11 mouse cellular contexts compared by ENCODE assay signal in genomic region chr1:162281981-162282381, GRCm38 (mm10).
DNase-seq lines count a peak whose midpoint lies in the region; ATAC-seq and TF ChIP-seq lines count a peak whose summit lies in the region.
"Had no signal": no experiment of that assay in that cellular context is flagged by ENCODE, and none has a peak within 500 bp of the region (broad histone marks: within the 10 kb centered on the region; RNA-seq: fewer than 3 reads in every experiment).

No protein-coding gene starts in this region.

- no peak overlapping the region for H3K9ac ChIP-seq in hindbrain, embryonic 11.5 days (ENCODE audit: low read depth, low read length)
- H3K9ac ChIP-seq in hindbrain, postnatal 0 days (replicated peaks; ENCODE audit: low read length) = no peak overlapping the region
- H3K9ac ChIP-seq: forebrain, embryonic 12.5 days; stomach, embryonic 15.5 days had no signal

- WGBS in hindbrain, embryonic 11.5 days = 19% methylated on average over 7 of the region's 7 CpGs
- 28% methylated on average over 7 of the region's 7 CpGs for WGBS in hindbrain, postnatal 0 days

- H3K36me3 ChIP-seq in hindbrain, embryonic 11.5 days (ENCODE audit: control insufficient read depth, insufficient read depth, low read length) = no peaks in the 10 kb centered on the region
- H3K36me3 ChIP-seq in hindbrain, postnatal 0 days (ENCODE audit: insufficient read depth, low read length) = no peaks in the 10 kb centered on the region; the same call in 1 of the 2 replicates
- H3K36me3 ChIP-seq: forebrain, embryonic 12.5 days; stomach, embryonic 15.5 days had no signal

- H3K4me3 ChIP-seq in hindbrain, embryonic 11.5 days (ENCODE audit: low read depth, low read length) = no peak overlapping the region
- no peak overlapping the region for H3K4me3 ChIP-seq in hindbrain, postnatal 0 days (ENCODE audit: low read length)
- H3K4me3 ChIP-seq: forebrain, embryonic 12.5 days; stomach, embryonic 15.5 days had no signal

- no peak for TF ChIP-seq POLR2A in brain, embryonic 14.5 days (IDR thresholded peaks at IDR 0.05; ENCODE audit: borderline replicate concordance, extremely low read depth, insufficient read depth, insufficient read length, poor library complexity, severe bottlenecking)

- H3K4me2 ChIP-seq in hindbrain, embryonic 11.5 days (replicated peaks; ENCODE audit: low read depth, low read length) = no peak overlapping the region
- H3K4me2 ChIP-seq in hindbrain, postnatal 0 days (ENCODE audit: low read depth, low read length) = no peak overlapping the region
- H3K4me2 ChIP-seq: forebrain, embryonic 12.5 days; stomach, embryonic 15.5 days had no signal

- DNase-seq in hindbrain, embryonic 11.5 days (ENCODE audit: low spot score) = peak; percentile 12
- DNase-seq in hindbrain, postnatal 0 days (ENCODE audit: low spot score) = no peak
- DNase-seq in brain, embryonic 14.5 days (ENCODE audit: low read depth) = peak; percentile 63
- DNase-seq in kidney, adult 8-10 months = peak; percentile 20 to 49
- DNase-seq in mesoderm, embryonic 11.5 days (ENCODE audit: low read depth, low spot score) = peak; percentile 89
- no peak for DNase-seq in cerebellum, postnatal 10 days
- no peak for DNase-seq in heart, adult 18-20 months
- DNase-seq in heart, postnatal 4 days = no peak
- DNase-seq: lung, postnatal 14 days had no signal

- no peaks in the 10 kb centered on the region for H3K27me3 ChIP-seq in hindbrain, embryonic 11.5 days (ENCODE audit: control insufficient read depth, insufficient read depth, low read length)
- H3K27me3 ChIP-seq in hindbrain, postnatal 0 days (ENCODE audit: insufficient read depth, low read length) = no peaks in the 10 kb centered on the region
- H3K27me3 ChIP-seq: forebrain, embryonic 12.5 days; stomach, embryonic 15.5 days had no signal

- no peak overlapping the region for H3K27ac ChIP-seq in hindbrain, embryonic 11.5 days (ENCODE audit: low read depth, low read length)
- no peak overlapping the region for H3K27ac ChIP-seq in hindbrain, postnatal 0 days
- H3K27ac ChIP-seq: forebrain, embryonic 12.5 days; stomach, embryonic 15.5 days had no signal

- H3K4me1 ChIP-seq in hindbrain, embryonic 11.5 days (replicated peaks; ENCODE audit: control insufficient read depth, insufficient read depth, low read length) = peaks cover 2% of the 10 kb centered on the region
- H3K4me1 ChIP-seq in hindbrain, postnatal 0 days (ENCODE audit: insufficient read depth, low read length) = no peaks in the 10 kb centered on the region
- H3K4me1 ChIP-seq: stomach, embryonic 15.5 days had no signal

- no peak for TF ChIP-seq CTCF in hindbrain, postnatal 0 days (IDR thresholded peaks at IDR 0.05; ENCODE audit: low read depth)
- no peak for TF ChIP-seq CTCF in brain, embryonic 14.5 days (IDR thresholded peaks at IDR 0.05; ENCODE audit: borderline replicate concordance, extremely low read depth, insufficient read depth, insufficient read length)

- H3K9me3 ChIP-seq in hindbrain, embryonic 11.5 days (ENCODE audit: control insufficient read depth, low read length) = no peaks in the 10 kb centered on the region
- no peaks in the 10 kb centered on the region for H3K9me3 ChIP-seq in hindbrain, postnatal 0 days (ENCODE audit: low read length)
- H3K9me3 ChIP-seq: forebrain, embryonic 12.5 days; stomach, embryonic 15.5 days had no signal

- no peak for ATAC-seq in hindbrain, embryonic 11.5 days (ENCODE audit: low FRiP score)
- ATAC-seq in hindbrain, postnatal 0 days = no peak

Comparison
In these comparisons a context has a peak if more than half of its experiments do, and no peak if none do; other contexts are left out.
1. DNase-seq: peak in hindbrain, embryonic 11.5 days (single experiment), brain, embryonic 14.5 days (single experiment), kidney, adult 8-10 months (2 of 2) and mesoderm, embryonic 11.5 days (single experiment); none in hindbrain, postnatal 0 days (single experiment), cerebellum, postnatal 10 days (0 of 2), heart, adult 18-20 months (0 of 2) and heart, postnatal 4 days (single experiment).